Mouse (Mus musculus) bone marrow macrophage, adult 2 months (primary cell): ENCODE data around the gene Wdr86.

Source experiments
- CTCF ChIP-seq: IDR thresholded peaks from 2 replicates; pipeline ENCODE4 v1.5.1; 2012; ENCODE audit warnings: low read depth, mild to moderate bottlenecking, low read length, moderate library complexity
- POLR2A ChIP-seq: IDR thresholded peaks from 2 replicates; pipeline ENCODE4 v1.6.1; 2012; ENCODE audit warnings: mild to moderate bottlenecking, low read depth, low read length, borderline replicate concordance

- TF ChIP-seq CTCF, result no peak
- TF ChIP-seq POLR2A, result no peak
Measured at GRCm38 (mm10) chr5:24701271-24701670, 29.3 kb downstream of the Wdr86 start.
